Mouse (Mus musculus): ENCODE measurements at regions not wholly inside any gene's neighbourhood (a gene's known extent, or its start where the extent isn't known, plus 50 kb on each side); places are given as distances from the start of the nearest gene placed in this dataset.

DNA sequence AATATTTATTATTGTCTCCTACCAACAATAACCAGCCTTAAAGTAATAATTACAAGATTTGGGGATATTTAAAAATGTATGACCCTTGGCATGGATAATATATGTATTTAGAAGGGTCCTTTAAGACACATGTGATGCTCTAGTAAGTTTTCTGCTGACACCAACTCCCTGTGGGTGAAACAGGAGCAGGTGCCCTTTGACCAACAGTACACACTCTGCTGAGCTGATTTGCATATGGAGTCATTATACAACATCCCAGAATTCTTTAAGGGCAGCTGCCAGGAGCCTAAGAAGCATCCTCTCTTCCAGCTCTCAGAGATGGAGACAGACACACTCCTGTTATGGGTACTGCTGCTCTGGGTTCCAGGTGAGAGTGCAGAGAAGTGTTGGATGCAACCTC is 274.1 kb downstream of the Rpia start:
- Histone ChIP-seq H3K9me3 (replicated peaks; ENCODE audit: low read length) (no peaks in the 10 kb centered on the region), H3K27ac (ENCODE audit: insufficient read depth, low read depth) (no peak overlapping the region), H3K36me3 (replicated peaks in 1 of 2; ENCODE audit: control insufficient read depth in 1 of 2, insufficient read depth in 1 of 2, low read length in 1 of 2) (no peaks in the 10 kb centered on the region), H3K79me2 (replicated peaks; ENCODE audit: control insufficient read depth, extremely low read depth, insufficient read depth, poor library complexity, severe bottlenecking) (no peaks in the 10 kb centered on the region), H3K4me1 (ENCODE audit: control insufficient read depth in 1 of 2, insufficient read depth in 2 of 2) (peaks cover 0 to 7% of the 10 kb centered on the region in 2 experiments; a peak in 2 of 4 replicates), H3K4me2 (ENCODE audit: insufficient read depth, low read depth, poor library complexity, severe bottlenecking) (no peak overlapping the region), H3K4me3 (replicated peaks in 1 of 3; ENCODE audit: low read depth in 2 of 3, low read length in 2 of 3, poor library complexity in 1 of 3) (no peak overlapping the region), H3K27me3 (replicated peaks) (no peaks in the 10 kb centered on the region), H3K9ac (ENCODE audit: insufficient read depth, low read depth) (no peak overlapping the region)
- dilution Hi-C loops (cut with MboI; ENCODE audit: extremely low pct_ligation_motif_present, extremely low pct_unique_long_range_greater_than_20kb, low sequenced_read_pairs) (no loop called here), in situ Hi-C loops (cut with MboI; ENCODE audit: low pct_ligation_motif_present, low pct_unique_long_range_greater_than_20kb, low sequenced_read_pairs) (no loop called here)
- peak; percentile 6 for DNase-seq (ENCODE audit: extremely low read depth)
- TF ChIP-seq EP300 (IDR thresholded peaks at IDR 0.05; ENCODE audit: low read length): no peak
- TF ChIP-seq NELFE (IDR thresholded peaks at IDR 0.05; ENCODE audit: low read depth, low read length): no peak
- TF ChIP-seq ZNF384 (IDR thresholded peaks at IDR 0.05; ENCODE audit: low read depth, low read length): no peak
- TF ChIP-seq ZC3H11A (IDR thresholded peaks at IDR 0.05; ENCODE audit: low read depth, low read length): no peak
- TF ChIP-seq USF1 (IDR thresholded peaks at IDR 0.05; ENCODE audit: low read depth, low read length): no peak
- TF ChIP-seq SIN3A (IDR thresholded peaks at IDR 0.05; ENCODE audit: low read length): no peak
- no peak for TF ChIP-seq HCFC1 (IDR thresholded peaks at IDR 0.05; ENCODE audit: low read depth, low read length)
- TF ChIP-seq UBTF (IDR thresholded peaks at IDR 0.05; ENCODE audit: low read depth, low read length): no peak
- no peak for TF ChIP-seq JUN (IDR thresholded peaks at IDR 0.05; ENCODE audit: insufficient read depth, low read depth, low read length)
- no peak for TF ChIP-seq POLR2A (IDR thresholded peaks at IDR 0.05; ENCODE audit: low read depth, low read length)
- no peak for TF ChIP-seq RCOR1 (conservative IDR thresholded peaks at IDR 0.05; ENCODE audit: low read depth, low read length)

DNA sequence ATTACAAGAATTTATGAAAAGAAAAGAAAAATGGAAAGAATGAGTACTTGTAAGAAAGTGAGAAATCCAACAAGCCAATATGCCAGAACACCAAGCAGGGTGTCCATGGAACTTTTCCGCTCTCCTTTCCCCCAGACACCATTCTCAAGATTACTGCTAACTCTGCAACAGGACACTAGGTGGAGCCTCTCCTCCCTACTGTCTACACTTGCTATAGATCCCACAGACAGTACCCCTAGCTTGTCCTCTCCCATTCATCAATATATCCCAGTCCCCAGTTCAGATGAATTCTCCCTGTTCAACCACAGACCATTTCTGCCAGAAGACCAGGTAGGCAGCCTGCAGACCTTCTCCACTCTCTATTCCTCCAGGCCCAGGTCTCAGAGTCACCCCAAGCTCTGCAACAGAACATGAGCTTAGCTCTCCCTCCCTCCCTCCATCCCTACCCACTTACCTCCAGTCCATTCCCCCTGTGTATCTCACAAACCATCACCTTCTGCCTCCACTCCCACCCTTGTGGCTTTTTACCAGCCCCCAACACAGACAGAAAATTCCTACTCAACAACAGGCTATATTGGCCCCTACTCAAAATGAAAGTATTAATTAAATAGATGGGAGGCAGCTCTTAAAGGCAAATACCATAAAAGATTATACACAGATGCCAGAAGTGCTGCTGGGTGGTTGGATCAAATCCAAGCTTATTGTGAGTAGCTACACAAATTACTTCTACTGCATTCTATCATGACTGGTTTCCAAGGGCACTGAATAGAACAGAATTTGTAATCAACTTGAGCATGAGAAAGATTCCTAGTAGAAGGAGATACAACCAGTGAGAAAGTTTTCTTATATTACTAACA is 323.2 kb downstream of the Rpia start:
- no peak overlapping the region for H3K4me3 ChIP-seq (replicated peaks in 1 of 3; ENCODE audit: low read depth in 2 of 3, low read length in 2 of 3, poor library complexity in 1 of 3)
- no peak overlapping the region for H3K9ac ChIP-seq (ENCODE audit: insufficient read depth, low read depth)
- in situ Hi-C loops (cut with MboI; ENCODE audit: low pct_ligation_motif_present, low pct_unique_long_range_greater_than_20kb, low sequenced_read_pairs): loop anchor here (25.0 kb wide), 1 partner anchor 218 kb away; no protein-coding TSS in a partner anchor
- DNase-seq (ENCODE audit: extremely low read depth): peak; percentile 25
- dilution Hi-C loops (cut with MboI; ENCODE audit: extremely low pct_ligation_motif_present, extremely low pct_unique_long_range_greater_than_20kb, low sequenced_read_pairs): no loop called here
- H3K36me3 ChIP-seq (replicated peaks in 1 of 2; ENCODE audit: control insufficient read depth in 1 of 2, insufficient read depth in 1 of 2, low read length in 1 of 2): no peaks in the 10 kb centered on the region
- no peaks in the 10 kb centered on the region for H3K27me3 ChIP-seq (replicated peaks)
- no peaks in the 10 kb centered on the region for H3K79me2 ChIP-seq (replicated peaks; ENCODE audit: control insufficient read depth, extremely low read depth, insufficient read depth, poor library complexity, severe bottlenecking)
- H3K9me3 ChIP-seq (replicated peaks; ENCODE audit: low read length): no peaks in the 10 kb centered on the region
- no peak overlapping the region for H3K27ac ChIP-seq (ENCODE audit: insufficient read depth, low read depth)
- TF ChIP-seq RAD21 (IDR thresholded peaks at IDR 0.05; ENCODE audit: low read depth, low read length) (peak; percentile 57), CTCF (conservative IDR thresholded peaks at IDR 0.05 in 1 of 2, IDR thresholded peaks at IDR 0.05 in 1 of 2; ENCODE audit: low read depth in 2 of 2, low read length in 2 of 2) (peak in 1 of 2 experiments; percentile 71; a peak in 3 of 4 replicates), SMC3 (IDR thresholded peaks at IDR 0.05; ENCODE audit: low read depth, low read length) (peak; percentile 74), TCF12 (IDR thresholded peaks at IDR 0.05; ENCODE audit: low read depth, low read length) (no peak)
- H3K4me1 ChIP-seq (ENCODE audit: control insufficient read depth in 1 of 2, insufficient read depth in 2 of 2): no peaks in the 10 kb centered on the region
- no peak overlapping the region for H3K4me2 ChIP-seq (ENCODE audit: insufficient read depth, low read depth, poor library complexity, severe bottlenecking)
